Mouse (Mus musculus) myocyte (in vitro differentiated cells): ENCODE results near the gene Vps35l. TPM values are rescaled to one million over a fixed set of nuclear protein-coding genes. Genes with fewer than 3 reads are reported as not detected.

Experiments
- H3K27me3 ChIP-seq: one replicate; pipeline ENCODE4 v1.6.1; 2011; ENCODE audit not compliant: control insufficient read depth, insufficient read depth, insufficient read length
- H3K36me3 ChIP-seq: one replicate; pipeline ENCODE4 v1.6.1; 2011; ENCODE audit not compliant: control insufficient read depth, insufficient read depth
- H3K4me2 ChIP-seq: one replicate; pipeline ENCODE4 v1.6.1; 2011; ENCODE audit warnings: low read depth, control low read depth
- H3K4me3 ChIP-seq: one replicate; pipeline ENCODE4 v1.5.1; 2011; ENCODE audit warnings: mild to moderate bottlenecking, control low read depth, moderate library complexity
- H3K79me2 ChIP-seq: one replicate; pipeline ENCODE4 v1.6.1; 2011; ENCODE audit not compliant: control insufficient read depth, insufficient read depth
- H3ac ChIP-seq: one replicate; pipeline ENCODE4 v1.6.1; 2011; ENCODE audit not compliant: control insufficient read depth, insufficient read length
- CEBPB ChIP-seq: IDR thresholded peaks from 2 replicates; pipeline ENCODE4 v1.6.1; 2011; ENCODE audit warnings: mild to moderate bottlenecking, moderate library complexity; ENCODE audit not compliant: poor library complexity, insufficient read depth, severe bottlenecking
- E2F4 ChIP-seq: IDR thresholded peaks from one replicate; pipeline ENCODE4 v1.6.1; 2011; ENCODE audit warnings: mild to moderate bottlenecking, control low read depth, moderate library complexity; ENCODE audit not compliant: insufficient read depth
- MAX ChIP-seq: IDR thresholded peaks from one replicate; pipeline ENCODE4 v1.6.1; 2011; ENCODE audit warnings: low read depth, mild to moderate bottlenecking, control low read depth
- MYOD1 ChIP-seq, 3 experiments: IDR thresholded peaks; one replicate each; pipeline ENCODE4 v1.6.1; 2011; ENCODE audit warnings: control low read depth in 2 of 3, low read depth in 2 of 3, mild to moderate bottlenecking in 2 of 3, moderate library complexity in 1 of 3; ENCODE audit not compliant: insufficient read length in 2 of 3, control insufficient read depth in 1 of 3
- MYOG ChIP-seq, 3 experiments: IDR thresholded peaks; one replicate each; pipeline ENCODE4 v1.6.1; 2011; ENCODE audit warnings: control low read depth in 2 of 3, low read depth in 2 of 3, mild to moderate bottlenecking in 2 of 3; ENCODE audit not compliant: insufficient read length in 2 of 3, control insufficient read depth in 1 of 3, insufficient read depth in 1 of 3
- POLR2A ChIP-seq: IDR thresholded peaks from one replicate; pipeline ENCODE4 v1.6.1; 2011; ENCODE audit warnings: low read depth, mild to moderate bottlenecking, control low read depth, moderate library complexity; ENCODE audit not compliant: insufficient read length
- POLR2AphosphoS2 ChIP-seq: IDR thresholded peaks from one replicate; pipeline ENCODE4 v1.6.1; 2011; ENCODE audit warnings: low read depth, control low read depth; ENCODE audit not compliant: insufficient read length
- REST ChIP-seq: IDR thresholded peaks from one replicate; pipeline ENCODE4 v1.6.1; 2011; ENCODE audit warnings: mild to moderate bottlenecking, control low read depth, moderate library complexity; ENCODE audit not compliant: insufficient read depth, insufficient read length
- SRF ChIP-seq: IDR thresholded peaks from one replicate; pipeline ENCODE4 v1.6.1; 2011; ENCODE audit warnings: low read depth; ENCODE audit not compliant: control insufficient read depth, insufficient read length
- TCF12 ChIP-seq: IDR thresholded peaks from one replicate; pipeline ENCODE4 v1.6.1; 2011; ENCODE audit warnings: mild to moderate bottlenecking, control low read depth; ENCODE audit not compliant: poor library complexity, insufficient read depth, severe bottlenecking
- TCF3 ChIP-seq: IDR thresholded peaks from one replicate; pipeline ENCODE4 v1.6.1; 2011; ENCODE audit warnings: low read depth, control low read depth; ENCODE audit not compliant: insufficient read length
- USF1 ChIP-seq: IDR thresholded peaks from one replicate; pipeline ENCODE4 v1.6.1; 2011; ENCODE audit warnings: low read depth, mild to moderate bottlenecking, control low read depth, moderate library complexity
- polyA plus RNA-seq: library from polyadenylated mRNA; unstranded; fragments of >200 nt; fragmentation: generic; extraction: Trizol; gene quantifications from one replicate; pipeline ENCODE4 v1.2.1, GENCODE M21; 2012; ENCODE audit warnings: missing spikeins

Gene Vps35l
- polyA plus RNA-seq, 1 experiment = 35.7 TPM

DNA sequence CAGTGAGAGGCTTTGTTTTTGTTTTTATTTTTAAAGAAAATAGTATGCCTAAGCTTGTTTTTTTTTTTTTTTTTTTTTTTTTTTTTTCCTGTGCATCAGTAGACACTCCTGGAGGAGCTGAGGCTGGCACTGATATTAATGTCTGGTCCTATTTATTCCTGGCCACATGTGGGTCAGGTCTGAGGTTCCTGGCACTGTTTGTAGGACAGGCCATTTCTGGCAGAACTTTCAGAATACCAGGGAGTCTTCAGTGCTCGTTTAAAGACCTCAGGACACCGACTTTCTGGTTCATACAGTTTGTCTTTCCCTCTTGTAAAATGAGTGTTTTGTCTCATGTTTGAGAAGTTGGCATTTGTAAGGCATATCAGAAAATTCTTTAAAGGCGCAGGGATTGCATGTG is 8.2 kb upstream of the Vps35l start:
- Histone ChIP-seq H3ac (no peak overlapping the region), H3K4me3 (no peak overlapping the region), H3K36me3 (peaks cover 7% of the 10 kb centered on the region), H3K4me2 (no peak overlapping the region), H3K79me2 (no peaks in the 10 kb centered on the region), H3K27me3 (no peaks in the 10 kb centered on the region)
- TF ChIP-seq E2F4 (no peak), POLR2A (no peak), POLR2AphosphoS2 (no peak), TCF12 (no peak), TCF3 (no peak), MYOD1 (IDR thresholded peaks at IDR 0.05; ENCODE audit: control insufficient read depth in 1 of 3, insufficient read length in 2 of 3, low read depth in 2 of 3) (no peak), MYOG (IDR thresholded peaks at IDR 0.05; ENCODE audit: control insufficient read depth in 1 of 3, insufficient read depth in 1 of 3, insufficient read length in 2 of 3, low read depth in 2 of 3) (no peak), MAX (no peak), USF1 (no peak), SRF (no peak), CEBPB (no peak), REST (no peak)

DNA sequence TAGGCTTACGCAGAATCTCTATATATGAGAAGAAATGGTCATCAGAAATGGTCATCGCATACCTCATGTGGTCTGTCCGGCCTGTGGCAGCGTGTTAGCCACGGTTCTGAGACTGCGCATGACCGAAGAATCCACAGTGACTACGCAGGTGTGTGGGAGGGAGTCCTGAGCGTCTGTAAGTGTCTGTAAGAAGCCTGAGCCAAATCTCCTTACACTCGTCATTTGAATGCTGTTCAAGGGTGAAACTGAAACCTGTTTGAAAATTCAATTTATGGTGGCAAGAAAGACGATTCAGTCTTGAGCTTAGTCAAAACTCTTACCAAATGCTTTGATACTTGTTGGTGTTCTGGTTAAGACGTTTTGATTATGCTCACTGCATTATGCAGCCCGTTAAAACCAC is 6.8 kb upstream of the Vps35l start:
- Histone ChIP-seq H3K4me2 (no peak overlapping the region), H3K27me3 (no peaks in the 10 kb centered on the region), H3ac (no peak overlapping the region), H3K79me2 (no peaks in the 10 kb centered on the region), H3K36me3 (peaks cover 7% of the 10 kb centered on the region), H3K4me3 (no peak overlapping the region)
- TF ChIP-seq SRF (no peak), POLR2AphosphoS2 (no peak), MYOG (IDR thresholded peaks at IDR 0.05; ENCODE audit: control insufficient read depth in 1 of 3, insufficient read depth in 1 of 3, insufficient read length in 2 of 3, low read depth in 2 of 3) (no peak), REST (no peak), MAX (no peak), CEBPB (no peak), TCF12 (no peak), USF1 (no peak), POLR2A (no peak), MYOD1 (IDR thresholded peaks at IDR 0.05; ENCODE audit: control insufficient read depth in 1 of 3, insufficient read length in 2 of 3, low read depth in 2 of 3) (no peak), TCF3 (no peak), E2F4 (no peak)

DNA sequence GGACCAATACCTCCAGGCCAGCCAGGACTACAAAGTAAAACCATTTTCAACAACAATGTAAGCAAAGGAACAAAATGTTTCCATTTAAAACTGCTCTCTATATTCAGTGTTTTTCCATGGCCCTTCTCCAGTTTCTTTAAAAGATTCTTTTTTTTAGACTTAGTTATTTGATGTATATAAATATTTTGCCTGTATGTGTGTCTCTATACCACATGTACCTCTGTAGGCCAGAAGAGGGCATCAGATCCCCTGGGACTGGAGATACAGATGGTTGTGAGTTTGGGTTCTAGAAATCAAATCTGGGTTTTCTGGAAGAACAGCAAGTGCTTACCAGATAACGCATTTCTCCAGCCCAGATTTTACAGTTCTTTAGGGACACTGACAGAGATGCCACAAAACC is 1.3 kb upstream of the Vps35l start:
- no peaks in the 10 kb centered on the region for H3K36me3 ChIP-seq
- H3K4me3 ChIP-seq = no peak overlapping the region
- H3K4me2 ChIP-seq = no peak overlapping the region
- H3K27me3 ChIP-seq = no peaks in the 10 kb centered on the region
- H3ac ChIP-seq = no peak overlapping the region
- H3K79me2 ChIP-seq = peaks cover 4% of the 10 kb centered on the region
- no peak for TF ChIP-seq POLR2A
- no peak for TF ChIP-seq MAX
- no peak for TF ChIP-seq TCF3
- no peak for TF ChIP-seq E2F4
- no peak for TF ChIP-seq USF1

DNA sequence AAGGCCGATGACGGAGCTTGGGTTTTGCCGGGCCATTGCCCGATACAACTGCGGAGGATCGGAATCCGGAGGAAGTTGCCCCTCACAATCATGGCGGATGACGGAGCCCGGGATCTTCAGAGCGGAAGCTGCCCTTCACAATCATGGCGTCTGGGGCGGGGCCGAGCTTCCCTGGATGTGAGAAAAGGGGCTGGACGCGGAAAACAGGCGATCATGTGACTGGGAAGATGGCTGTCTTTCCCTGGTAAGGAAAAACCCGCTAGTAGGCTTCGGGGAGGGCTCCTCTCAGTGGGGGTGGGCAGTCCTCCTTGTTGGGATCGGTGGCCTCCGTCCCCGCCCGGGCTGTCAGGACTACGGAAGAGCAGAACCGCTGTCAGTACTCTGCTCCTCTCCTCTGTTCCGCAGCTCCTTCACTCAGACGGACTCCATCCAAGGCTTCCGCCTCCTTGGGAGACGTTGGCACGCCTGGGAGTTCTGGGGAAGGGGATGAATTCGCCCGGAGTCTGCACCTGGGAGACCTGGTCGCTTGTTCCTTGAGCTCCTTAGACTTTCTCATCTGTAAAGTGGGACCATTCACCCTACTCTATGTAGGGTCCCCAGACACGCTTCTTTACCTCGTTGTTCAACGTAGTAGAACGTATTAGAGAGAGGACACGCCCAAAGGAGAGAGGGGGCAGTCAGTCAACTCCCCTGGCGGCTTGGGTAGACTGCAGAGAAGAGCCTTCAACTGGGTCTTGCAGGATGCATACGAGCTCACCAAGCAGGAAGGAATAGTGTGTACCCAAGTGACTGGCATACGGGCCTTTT is 709 bp downstream of the Vps35l start:
- Histone ChIP-seq H3K4me2 (peak overlapping the region; percentile 72), H3K79me2 (peaks cover 4% of the 10 kb centered on the region), H3ac (no peak overlapping the region), H3K4me3 (peak overlapping the region; percentile 65), H3K27me3 (no peaks in the 10 kb centered on the region), H3K36me3 (no peaks in the 10 kb centered on the region)
- no peak for TF ChIP-seq MAX
- no peak for TF ChIP-seq MYOD1 (IDR thresholded peaks at IDR 0.05; ENCODE audit: control insufficient read depth in 1 of 3, insufficient read length in 2 of 3, low read depth in 2 of 3)
- peak; percentile 88 for TF ChIP-seq USF1
- TF ChIP-seq POLR2A = peak; percentile 13

DNA sequence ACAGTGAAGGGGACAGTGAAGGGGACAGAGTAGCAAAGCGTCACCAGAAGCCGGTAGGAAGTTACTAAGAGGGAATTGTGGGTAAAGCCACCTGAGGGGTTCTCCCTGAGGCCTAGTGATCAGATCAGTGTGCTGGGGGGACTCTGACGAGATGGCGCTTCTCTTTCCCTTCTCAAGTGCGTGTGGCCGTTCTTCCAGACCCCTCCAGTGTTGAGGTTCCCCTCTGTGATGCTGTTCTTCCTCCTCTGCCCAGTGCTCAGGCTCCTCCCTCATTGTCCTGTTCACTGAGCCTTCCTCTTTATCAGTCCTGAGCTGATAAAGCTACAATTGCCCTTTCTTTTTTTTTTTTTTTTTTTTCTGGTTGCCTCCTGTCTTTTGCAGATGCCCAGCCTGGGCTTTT is 2.3 kb downstream of the Vps35l start:
- Histone ChIP-seq H3K27me3 (no peaks in the 10 kb centered on the region), H3K4me3 (no peak overlapping the region), H3ac (no peak overlapping the region), H3K4me2 (no peak overlapping the region), H3K79me2 (peaks cover 4% of the 10 kb centered on the region), H3K36me3 (peaks cover 6% of the 10 kb centered on the region)
- TF ChIP-seq MYOD1 (IDR thresholded peaks at IDR 0.05; ENCODE audit: control insufficient read depth in 1 of 3, insufficient read length in 2 of 3, low read depth in 2 of 3) (no peak), MAX (no peak), E2F4 (no peak), USF1 (no peak)
